Mouse (Mus musculus) heart, adult 2 months (tissue): ENCODE measurements around the gene Snx9. TPM values are rescaled to one million over a fixed set of nuclear protein-coding genes. Genes with fewer than 3 reads are reported as not detected.

Experiments used
- DNase-seq, 2 experiments: peaks; one replicate each; pipeline ENCODE4 v3.0.0; 2021
- H3K27ac ChIP-seq: fragments of 200-600 bp; 2 replicates; pipeline ENCODE4 v1.8.1; 2022
- H3K27me3 ChIP-seq: fragments of 200-500 bp; 2 replicates; pipeline ENCODE4 v1.6.1; 2012; ENCODE audit warnings: mild to moderate bottlenecking, low read length, inconsistent platforms, mixed read lengths; ENCODE audit not compliant: control insufficient read depth, insufficient read depth
- H3K36me3 ChIP-seq: fragments of 200-500 bp; 2 replicates; pipeline ENCODE4 v1.6.1; 2012; ENCODE audit warnings: low read length, inconsistent platforms; ENCODE audit not compliant: control insufficient read depth, insufficient read depth
- H3K4me1 ChIP-seq: fragments of 200-500 bp; 2 replicates; pipeline ENCODE4 v1.6.1; 2011; ENCODE audit warnings: low read length; ENCODE audit not compliant: control insufficient read depth, insufficient read depth
- H3K4me3 ChIP-seq: fragments of 200-600 bp; 2 replicates; pipeline ENCODE4 v1.8.1; 2022
- H3K79me2 ChIP-seq: fragments of 200-500 bp; replicated peaks from 2 replicates; pipeline ENCODE4 v1.6.1; 2012; ENCODE audit warnings: mild to moderate bottlenecking, inconsistent platforms, low read length, moderate library complexity, mixed read lengths; ENCODE audit not compliant: control insufficient read depth, insufficient read depth
- H3K9ac ChIP-seq: fragments of 200-500 bp; 2 replicates; pipeline ENCODE4 v1.6.1; 2012; ENCODE audit warnings: low read depth, mild to moderate bottlenecking, control low read depth, inconsistent platforms, low read length, mixed read lengths
- CTCF ChIP-seq: fragments of 200-600 bp; IDR thresholded peaks from 2 replicates; pipeline ENCODE4 v1.8.1; 2022; ENCODE audit warnings: antibody characterized with exemption, mild to moderate bottlenecking, moderate library complexity
- EP300 ChIP-seq: fragments of 200-500 bp; IDR thresholded peaks from 2 replicates; pipeline ENCODE4 v1.6.1; 2011; ENCODE audit warnings: low read depth, low read length, control low read depth; ENCODE audit not compliant: insufficient read depth
- POLR2A ChIP-seq: fragments of 200-500 bp; IDR thresholded peaks from 2 replicates; pipeline ENCODE4 v1.6.1; 2011; ENCODE audit warnings: mild to moderate bottlenecking, low read depth, low read length, control low read depth; ENCODE audit not compliant: insufficient read depth
- WGBS: fragments of 180-500 bp; shearing (Covaris S2); methylation state at CpG from one replicate; pipeline ENCODE4 v1.1.7; 2018; 5-methylcytosine and 5-hydroxymethylcytosine counted together
- intact Hi-C: fragments of 180-260 bp; cut with DNase I; formaldehyde crosslinking; loops from one replicate; pipeline ENCODE4 v1.15.1; 2025
- polyA plus RNA-seq: library from polyadenylated mRNA; depleted of rRNA; stranded (reverse); fragments of >200 nt; gene quantifications from 2 replicates; pipeline ENCODE4 v1.2.3, GENCODE M21; 2012
- total RNA-seq, 2 experiments: library from RNA; stranded (reverse); gene quantifications; 2 replicates each; pipeline ENCODE4 v1.2.3; 2021

The Snx9 gene
- total and polyA plus RNA-seq, 3 experiments, result 16.7 to 31.9 (median 30.2) TPM

DNA sequence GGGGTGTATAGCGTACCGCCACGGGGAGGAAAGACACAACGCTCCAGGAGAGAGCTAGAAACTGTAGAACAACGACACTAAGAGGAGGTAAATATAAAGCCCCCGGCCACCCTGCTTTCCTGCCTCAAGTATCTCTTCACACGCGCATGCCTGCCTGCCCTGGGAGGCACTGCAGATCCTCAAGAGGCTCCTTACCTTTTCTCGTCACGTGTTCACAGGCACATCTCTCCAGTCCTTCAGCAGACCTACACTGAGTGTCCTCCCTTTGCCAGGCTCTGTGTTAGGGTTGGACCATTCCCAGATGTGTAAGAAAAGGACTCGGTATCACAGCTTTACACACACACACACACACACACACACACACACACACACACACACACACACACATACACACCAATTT, 18.1 kb upstream of the Snx9 start:
- no peak for DNase-seq
- WGBS, result 86% methylated on average over 11 of the region's 11 CpGs
- Histone ChIP-seq H3K4me1 (peaks cover 7% of the 10 kb centered on the region), H3K9ac (no peak overlapping the region), H3K79me2 (no peaks in the 10 kb centered on the region), H3K27ac (no peak overlapping the region), H3K36me3 (peaks cover 2% of the 10 kb centered on the region; the same call in 1 of the 2 replicates), H3K27me3 (no peaks in the 10 kb centered on the region), H3K4me3 (no peak overlapping the region)
- TF ChIP-seq CTCF, result no peak
- no peak for TF ChIP-seq POLR2A
- no peak for TF ChIP-seq EP300
- intact Hi-C loops, result no loop called here

DNA sequence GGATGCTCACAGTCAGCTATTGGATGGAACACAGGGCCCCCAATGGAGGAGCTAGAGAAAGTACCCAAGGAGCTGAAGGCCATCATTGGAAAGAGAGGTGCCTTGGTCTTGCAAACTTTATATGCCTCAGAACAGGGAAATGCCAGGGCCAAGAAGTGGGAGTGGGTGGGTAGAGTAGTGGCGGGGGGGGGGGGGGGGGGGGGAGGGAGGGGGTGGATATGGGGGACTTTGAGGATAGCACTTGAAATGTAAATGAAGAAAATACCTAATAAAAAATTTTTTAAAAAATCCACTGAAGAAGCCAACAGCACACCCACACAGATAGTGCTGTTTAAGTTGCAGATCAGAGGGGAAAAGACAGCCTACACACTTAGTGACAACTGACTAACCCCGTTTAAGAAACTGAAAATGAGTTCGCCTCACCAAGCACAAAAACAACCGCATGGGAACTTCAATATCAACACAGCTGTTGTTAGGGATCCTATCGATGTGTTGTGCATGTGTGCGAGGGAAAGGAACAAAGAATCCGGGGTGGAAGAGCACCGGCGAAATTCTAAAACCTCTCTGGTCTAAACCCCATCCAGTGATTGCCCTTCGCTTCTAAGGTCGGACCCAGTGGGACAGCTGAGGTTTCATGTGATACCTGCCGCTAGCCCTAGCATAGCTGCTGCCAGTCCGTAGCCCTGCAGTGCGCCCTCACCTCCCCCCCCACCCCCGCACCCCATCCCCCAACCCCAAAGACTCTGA, 13.1 kb upstream of the Snx9 start:
- Histone ChIP-seq H3K4me1 (peaks cover 3% of the 10 kb centered on the region), H3K27ac (no peak overlapping the region), H3K27me3 (no peaks in the 10 kb centered on the region), H3K79me2 (no peaks in the 10 kb centered on the region), H3K9ac (no peak overlapping the region), H3K36me3 (no peaks in the 10 kb centered on the region), H3K4me3 (no peak overlapping the region)
- intact Hi-C loops, result no loop called here
- TF ChIP-seq POLR2A (no peak), EP300 (no peak), CTCF (no peak)
- WGBS, result 34% methylated on average over 14 of the region's 15 CpGs
- no peak for DNase-seq

DNA sequence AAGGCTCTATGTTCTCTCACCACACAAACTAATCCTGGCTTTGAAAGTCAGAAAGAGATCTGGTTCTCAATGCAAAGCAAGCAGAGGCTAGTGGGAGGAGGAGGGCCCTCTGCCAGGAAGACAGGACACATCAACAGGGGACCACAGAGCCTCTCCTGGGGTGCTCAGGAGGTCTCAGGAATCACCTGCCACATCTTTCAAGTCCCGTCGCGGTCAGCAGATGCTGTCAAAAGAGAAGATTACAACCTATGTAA, 12.6 kb upstream of the Snx9 start:
- DNase-seq, result no peak
- no peaks in the 10 kb centered on the region for H3K36me3 ChIP-seq
- no peaks in the 10 kb centered on the region for H3K79me2 ChIP-seq
- TF ChIP-seq EP300 (no peak), POLR2A (no peak), CTCF (no peak)
- 31% methylated on average over 3 of the region's 3 CpGs for WGBS
- peaks cover 3% of the 10 kb centered on the region for H3K4me1 ChIP-seq
- no peak overlapping the region for H3K4me3 ChIP-seq
- intact Hi-C loops, result no loop called here
- no peak overlapping the region for H3K9ac ChIP-seq
- no peaks in the 10 kb centered on the region for H3K27me3 ChIP-seq
- no peak overlapping the region for H3K27ac ChIP-seq

DNA sequence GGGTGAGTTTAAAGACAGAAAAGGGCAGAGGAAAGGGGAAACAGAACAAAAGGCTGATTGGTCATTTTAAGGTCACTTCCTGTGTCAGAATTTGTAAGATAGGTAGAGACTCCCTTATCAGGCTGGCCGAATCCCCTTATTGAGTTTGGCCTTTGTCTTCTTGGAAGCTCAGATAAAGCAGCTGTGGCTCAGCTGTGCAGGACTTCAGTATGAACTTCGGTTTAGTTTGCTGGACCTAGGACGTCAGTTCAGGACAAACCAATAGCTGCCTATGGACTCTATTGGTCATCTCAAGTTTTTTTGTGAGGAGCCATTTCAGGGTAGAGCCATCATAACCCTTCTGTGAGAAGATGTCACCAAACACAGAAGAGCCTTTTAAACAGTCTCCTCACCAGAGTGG, 12.2 kb upstream of the Snx9 start:
- no peaks in the 10 kb centered on the region for H3K27me3 ChIP-seq
- no peak overlapping the region for H3K9ac ChIP-seq
- no peaks in the 10 kb centered on the region for H3K36me3 ChIP-seq
- no peak overlapping the region for H3K27ac ChIP-seq
- H3K4me3 ChIP-seq, result no peak overlapping the region
- no peaks in the 10 kb centered on the region for H3K79me2 ChIP-seq
- WGBS, result 49% methylated on average over 3 of the region's 3 CpGs
- peaks cover 3% of the 10 kb centered on the region for H3K4me1 ChIP-seq
- no peak for DNase-seq
- TF ChIP-seq POLR2A (no peak), CTCF (no peak), EP300 (no peak)
- intact Hi-C loops, result no loop called here

DNA sequence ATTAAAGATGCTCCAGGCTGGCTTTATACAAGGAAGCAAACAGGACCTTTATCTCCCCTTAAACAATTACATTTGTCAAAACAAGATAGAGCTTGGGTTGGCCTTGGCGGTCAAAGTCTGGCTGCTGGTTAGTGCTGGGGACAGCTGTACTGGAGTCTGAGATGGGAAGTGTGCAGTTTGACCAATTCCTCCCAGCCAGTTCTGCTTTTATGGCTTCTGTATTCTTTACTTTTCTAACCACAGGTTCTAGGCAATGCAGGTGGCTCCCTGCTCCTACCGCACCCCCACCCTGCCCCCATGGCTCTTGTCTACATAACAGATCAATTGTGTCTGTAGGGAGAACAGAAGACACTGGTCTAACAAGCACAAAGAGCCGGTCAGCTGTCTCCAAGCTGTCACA, 11.2 kb upstream of the Snx9 start:
- Histone ChIP-seq H3K36me3 (no peaks in the 10 kb centered on the region), H3K79me2 (no peaks in the 10 kb centered on the region), H3K4me3 (no peak overlapping the region), H3K27ac (no peak overlapping the region), H3K9ac (no peak overlapping the region), H3K27me3 (no peaks in the 10 kb centered on the region), H3K4me1 (peaks cover 3% of the 10 kb centered on the region)
- no peak for DNase-seq
- TF ChIP-seq CTCF (no peak), EP300 (no peak), POLR2A (no peak)
- 82% methylated on average over 3 of the region's 3 CpGs for WGBS
- intact Hi-C loops, result no loop called here

DNA sequence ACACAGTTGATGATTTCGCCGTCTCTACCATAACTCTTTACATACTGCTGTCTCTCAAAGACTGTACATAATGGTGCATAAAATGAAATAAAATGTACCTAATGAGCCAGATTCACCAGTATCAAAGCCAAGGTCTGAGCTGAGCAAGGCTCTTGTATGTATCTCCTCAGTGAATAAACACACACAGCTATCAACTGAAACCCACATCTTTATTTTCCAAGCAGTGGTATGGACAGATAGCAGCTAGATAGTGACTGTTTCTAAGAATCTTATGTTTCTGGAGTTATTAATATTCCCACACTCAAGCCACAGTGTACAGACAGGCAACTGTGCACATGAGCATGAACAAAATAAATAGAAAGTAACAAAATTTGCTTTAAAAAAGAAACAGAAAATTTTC, 10.7 kb upstream of the Snx9 start:
- Histone ChIP-seq H3K4me3 (no peak overlapping the region), H3K4me1 (peaks cover 3% of the 10 kb centered on the region), H3K27me3 (no peaks in the 10 kb centered on the region), H3K36me3 (no peaks in the 10 kb centered on the region), H3K79me2 (no peaks in the 10 kb centered on the region), H3K27ac (no peak overlapping the region), H3K9ac (no peak overlapping the region)
- intact Hi-C loops, result no loop called here
- no peak for TF ChIP-seq CTCF
- no peak for TF ChIP-seq POLR2A
- no peak for TF ChIP-seq EP300
- 93% methylated on average over 2 of the region's 2 CpGs for WGBS
- DNase-seq, result no peak
